Mouse (Mus musculus): ENCODE results near the gene E330017A01Rik. TPM values are rescaled to one million over a fixed set of nuclear protein-coding genes. Genes with fewer than 3 reads are reported as not detected.

Gene E330017A01Rik
- polyA plus RNA-seq, 1 experiment from 2014 or later: not detected

DNA sequence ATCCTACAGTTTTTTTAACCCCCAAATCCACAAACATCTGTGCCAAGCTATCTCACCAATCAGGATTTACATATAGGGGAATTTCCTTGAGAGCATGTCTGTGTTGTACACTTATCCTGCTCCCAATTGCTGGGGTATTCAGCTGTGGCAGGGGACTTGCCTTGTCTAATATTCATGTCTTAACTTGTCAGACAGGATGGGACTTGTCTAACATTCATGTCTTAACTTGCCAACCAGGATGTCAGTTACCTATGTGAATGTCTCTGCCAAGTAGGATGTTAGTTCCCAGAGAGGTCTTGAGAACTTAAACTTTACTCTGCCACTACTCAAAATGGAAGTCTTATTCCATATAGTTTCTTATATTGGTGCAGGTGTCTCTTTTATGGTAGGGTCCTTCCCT lies 49.1 kb downstream of the E330017A01Rik start:
- Histone ChIP-seq H3K9ac (replicated peaks) (no peak overlapping the region), H3K4me3 (ENCODE audit: low read depth, low read length) (no peak overlapping the region), H3K9me3 (ENCODE audit: low read length) (no peaks in the 10 kb centered on the region), H3K36me3 (replicated peaks; ENCODE audit: insufficient read depth, low read length) (no peaks in the 10 kb centered on the region), H3K27ac (ENCODE audit: low read depth) (no peak overlapping the region), H3K4me2 (ENCODE audit: low read depth, low read length) (no peak overlapping the region), H3K4me1 (ENCODE audit: insufficient read depth) (no peaks in the 10 kb centered on the region), H3K27me3 (ENCODE audit: insufficient read depth, low read length) (no peaks in the 10 kb centered on the region)
- ATAC-seq (no peak), DNase-seq (no peak)
- TF ChIP-seq EP300 (IDR thresholded peaks at IDR 0.05; ENCODE audit: low read depth) (no peak), CTCF (IDR thresholded peaks at IDR 0.05; ENCODE audit: low read depth) (no peak)

Other genes starting within 250 kb of the E330017A01Rik start
- 0.31 and 0.64 TPM in 2 replicates for gene Dcbld2, start 230.3 kb downstream of the E330017A01Rik start, polyA plus RNA-seq (2015; fragmentation: Nextera tagmentation; extraction: Ambion mirVana)
- 11.8 and 16.8 TPM in 2 replicates for gene St3gal6, start 114.5 kb downstream of the E330017A01Rik start, polyA plus RNA-seq (2015; fragmentation: Nextera tagmentation; extraction: Ambion mirVana)
- not detected in 2 replicates for gene Gm813, start 21.8 kb downstream of the E330017A01Rik start, polyA plus RNA-seq (2015; fragmentation: Nextera tagmentation; extraction: Ambion mirVana)
- gene Cpox, start 31.6 kb upstream of the E330017A01Rik start, polyA plus RNA-seq (2015; fragmentation: Nextera tagmentation; extraction: Ambion mirVana): 178 and 189 TPM in 2 replicates
- gene Gpr15, start 80.3 kb upstream of the E330017A01Rik start, polyA plus RNA-seq (2015; fragmentation: Nextera tagmentation; extraction: Ambion mirVana): 0.11 TPM in 1 of 2 replicates, not detected in the other
- 23.8 and 28.4 TPM in 2 replicates for gene Cldnd1, start 89.2 kb upstream of the E330017A01Rik start, polyA plus RNA-seq (2015; fragmentation: Nextera tagmentation; extraction: Ambion mirVana)
- gene Olfr172, start 124.4 kb upstream of the E330017A01Rik start, polyA plus RNA-seq (2015; fragmentation: Nextera tagmentation; extraction: Ambion mirVana): not detected in 2 replicates
- gene Olfr173, start 161.5 kb upstream of the E330017A01Rik start, polyA plus RNA-seq (2015; fragmentation: Nextera tagmentation; extraction: Ambion mirVana): not detected in 2 replicates
- gene Olfr175-ps1, start 188.0 kb upstream of the E330017A01Rik start, polyA plus RNA-seq (2015; fragmentation: Nextera tagmentation; extraction: Ambion mirVana): not detected in 2 replicates
- not detected in 2 replicates for gene Olfr177, start 236.0 kb upstream of the E330017A01Rik start, polyA plus RNA-seq (2015; fragmentation: Nextera tagmentation; extraction: Ambion mirVana)

Data from liver, postnatal 0 days (tissue).